Mouse (Mus musculus): ENCODE data around the gene Col6a6. TPM values are rescaled to one million over a fixed set of nuclear protein-coding genes. Genes with fewer than 3 reads are reported as not detected.

The Col6a6 gene
- total and polyA plus RNA-seq, 3 experiments = not detected

- Histone ChIP-seq H3K4me3 (ENCODE audit: control insufficient read depth in 1 of 2, insufficient read depth in 1 of 2, low read depth in 2 of 2, low read length in 2 of 2) (no peak overlapping the region), H3K4me1 (ENCODE audit: control insufficient read depth in 1 of 2, insufficient read depth in 2 of 2, low read length in 2 of 2) (no peaks in the 10 kb centered on the region), H3K9ac (ENCODE audit: control insufficient read depth, low read depth, low read length, poor library complexity, severe bottlenecking) (no peak overlapping the region), H3K9me3 (replicated peaks; ENCODE audit: insufficient read depth, low read length) (no peaks in the 10 kb centered on the region), H3K27me3 (ENCODE audit: control insufficient read depth in 1 of 2, insufficient read depth in 2 of 2, low read length in 2 of 2) (no peaks in the 10 kb centered on the region), H3K36me3 (ENCODE audit: control insufficient read depth in 1 of 2, insufficient read depth in 2 of 2, low read length in 2 of 2) (no peaks in the 10 kb centered on the region), H3K27ac (ENCODE audit: control insufficient read depth, low read depth, low read length) (no peak overlapping the region), H3K79me2 (ENCODE audit: control insufficient read depth, insufficient read depth, low read length, poor library complexity) (no peaks in the 10 kb centered on the region)
- TF ChIP-seq CHD2 (IDR thresholded peaks at IDR 0.05; ENCODE audit: low read length) = no peak
- TF ChIP-seq ZMIZ1 (IDR thresholded peaks at IDR 0.05; ENCODE audit: low read depth, low read length) = no peak
- no peak for TF ChIP-seq JUND (IDR thresholded peaks at IDR 0.05; ENCODE audit: low read depth, low read length)
- no peak for TF ChIP-seq SMC3 (IDR thresholded peaks at IDR 0.05; ENCODE audit: low read depth, low read length)
- no peak for TF ChIP-seq ETS1 (IDR thresholded peaks at IDR 0.05; ENCODE audit: low read depth, low read length)
- TF ChIP-seq BHLHE40 (IDR thresholded peaks at IDR 0.05; ENCODE audit: borderline replicate concordance, low read depth, low read length) = no peak
- no peak for TF ChIP-seq MXI1 (IDR thresholded peaks at IDR 0.05; ENCODE audit: low read depth, low read length)
- DNase-seq (ENCODE audit: low read depth, low spot score) = no peak
Measured at GRCm38 (mm10) chr9:105764127-105764526, 63.8 kb downstream of the Col6a6 start.

- Histone ChIP-seq H3K4me1 (ENCODE audit: control insufficient read depth in 1 of 2, insufficient read depth in 2 of 2, low read length in 2 of 2) (no peaks in the 10 kb centered on the region), H3K27ac (ENCODE audit: control insufficient read depth, low read depth, low read length) (no peak overlapping the region), H3K9ac (ENCODE audit: control insufficient read depth, low read depth, low read length, poor library complexity, severe bottlenecking) (no peak overlapping the region), H3K27me3 (ENCODE audit: control insufficient read depth in 1 of 2, insufficient read depth in 2 of 2, low read length in 2 of 2) (no peaks in the 10 kb centered on the region), H3K4me3 (ENCODE audit: control insufficient read depth in 1 of 2, insufficient read depth in 1 of 2, low read depth in 2 of 2, low read length in 2 of 2) (no peak overlapping the region), H3K9me3 (replicated peaks; ENCODE audit: insufficient read depth, low read length) (no peaks in the 10 kb centered on the region), H3K36me3 (ENCODE audit: control insufficient read depth in 1 of 2, insufficient read depth in 2 of 2, low read length in 2 of 2) (no peaks in the 10 kb centered on the region), H3K79me2 (ENCODE audit: control insufficient read depth, insufficient read depth, low read length, poor library complexity) (no peaks in the 10 kb centered on the region)
- TF ChIP-seq HCFC1 (IDR thresholded peaks at IDR 0.05; ENCODE audit: low read depth, low read length) (no peak), MAZ (IDR thresholded peaks at IDR 0.05; ENCODE audit: low read depth, low read length) (no peak), ZC3H11A (IDR thresholded peaks at IDR 0.05; ENCODE audit: low read depth, low read length) (no peak), BHLHE40 (IDR thresholded peaks at IDR 0.05; ENCODE audit: borderline replicate concordance, low read depth, low read length) (no peak), TAL1 (IDR thresholded peaks at IDR 0.05; ENCODE audit: low read length) (no peak), KAT2A (conservative IDR thresholded peaks at IDR 0.05; ENCODE audit: low read depth, low read length) (no peak), USF2 (IDR thresholded peaks at IDR 0.05; ENCODE audit: borderline replicate concordance in 1 of 2, insufficient read depth in 1 of 2, low read depth in 1 of 2, low read length in 2 of 2) (no peak), SMC3 (IDR thresholded peaks at IDR 0.05; ENCODE audit: low read depth, low read length) (no peak), ETS1 (IDR thresholded peaks at IDR 0.05; ENCODE audit: low read depth, low read length) (no peak), NELFE (IDR thresholded peaks at IDR 0.05; ENCODE audit: low read depth, low read length) (no peak), RAD21 (IDR thresholded peaks at IDR 0.05; ENCODE audit: low read depth, low read length) (no peak), EP300 (IDR thresholded peaks at IDR 0.05; ENCODE audit: low read depth in 1 of 2, low read length in 2 of 2) (no peak), E2F4 (IDR thresholded peaks at IDR 0.05; ENCODE audit: borderline replicate concordance, low read depth, low read length) (no peak)
- DNase-seq (ENCODE audit: low read depth, low spot score) = no peak
Measured at GRCm38 (mm10) chr9:105763625-105764024, 64.3 kb downstream of the Col6a6 start.
